Mouse (Mus musculus) heart, postnatal 14 days (tissue): ENCODE results near the gene Tshz2. TPM values are rescaled to one million over a fixed set of nuclear protein-coding genes. Genes with fewer than 3 reads are reported as not detected.

Experiments
- DNase-seq, 2 experiments: peaks; one replicate each; pipeline ENCODE4 v3.0.0; 2021 to 2022
- intact Hi-C: fragments of 180-260 bp; cut with DNase I; formaldehyde crosslinking; loops from one replicate; pipeline ENCODE4 v1.15.1; 2025
- total RNA-seq, 2 experiments: library from RNA; stranded (reverse); gene quantifications; 2 replicates each; pipeline ENCODE4 v1.2.3; 2021

Tshz2 gene
- total RNA-seq, 2 experiments from 2014 or later: 15.5 to 17.8 TPM

DNA sequence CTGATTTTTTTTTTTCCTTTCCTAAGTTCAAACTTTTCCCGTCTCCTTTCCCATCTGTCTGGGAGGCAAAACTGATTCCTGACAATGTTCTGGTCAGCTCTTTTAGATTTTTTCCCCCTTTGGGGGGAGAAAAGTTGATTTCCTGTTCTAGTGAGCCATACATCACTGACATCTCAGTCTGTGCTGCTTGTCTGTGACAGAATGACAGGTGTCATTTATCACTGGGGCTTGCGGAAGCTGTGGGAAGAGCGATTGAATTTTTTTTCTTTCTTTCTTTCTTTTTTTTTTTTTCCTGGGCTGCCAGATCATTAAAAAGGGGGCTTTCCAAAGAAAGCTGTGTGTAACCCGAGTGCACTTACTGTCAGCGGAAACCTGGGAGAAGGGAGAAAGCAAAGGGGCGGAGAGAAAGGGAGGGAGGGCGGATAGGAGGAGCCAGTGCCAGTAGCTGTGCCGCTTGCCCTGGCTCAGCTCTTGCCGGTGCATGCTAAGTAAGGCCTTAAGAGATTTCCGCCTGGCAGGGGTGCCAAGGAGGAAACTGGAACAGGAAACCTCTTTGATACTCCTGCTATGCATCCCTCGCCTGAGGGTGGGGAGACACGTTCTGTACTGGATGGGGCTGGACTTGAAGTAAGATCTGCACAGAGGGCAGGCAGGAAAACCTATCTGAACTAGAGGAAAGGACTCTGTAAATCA is 157.8 kb downstream of the Tshz2 start:
- intact Hi-C loops: no loop called here
- peak; percentile 65 to 70 for DNase-seq

GRCm38 (mm10) chr2:169792706-169793105 is 159.9 kb downstream of the Tshz2 start:
- DNase-seq: no peak
- intact Hi-C loops: no loop called here

- intact Hi-C loops: no loop called here
- no peak for DNase-seq
Measured at GRCm38 (mm10) chr2:169802241-169802640, 169.4 kb downstream of the Tshz2 start.

DNA sequence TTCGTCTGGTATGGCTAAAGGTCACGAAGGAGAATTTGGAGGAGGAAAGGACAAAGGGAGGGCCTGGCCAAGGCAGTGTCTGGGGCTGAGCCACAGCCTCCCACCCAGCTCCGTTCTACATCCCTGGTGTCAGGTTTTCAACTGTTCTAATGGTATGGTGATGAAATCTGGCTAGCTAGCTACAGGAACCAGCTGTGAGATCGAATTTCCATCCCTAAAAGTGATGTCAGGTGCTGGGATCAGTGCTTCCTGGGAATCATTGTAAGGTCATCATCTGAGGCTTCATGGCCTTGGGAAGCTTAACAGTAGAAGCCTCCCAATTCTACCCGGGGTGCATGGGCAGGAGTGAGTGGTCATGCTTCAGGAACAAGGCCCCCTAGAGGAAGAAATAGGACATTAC is 171.6 kb downstream of the Tshz2 start:
- intact Hi-C loops: no loop called here
- DNase-seq: no peak

- intact Hi-C loops: no loop called here
- no peak for DNase-seq
Measured at GRCm38 (mm10) chr2:169805545-169805944, 172.7 kb downstream of the Tshz2 start.

GRCm38 (mm10) chr2:169811589-169811988 is 178.8 kb downstream of the Tshz2 start:
- DNase-seq: no peak
- intact Hi-C loops: no loop called here

DNA sequence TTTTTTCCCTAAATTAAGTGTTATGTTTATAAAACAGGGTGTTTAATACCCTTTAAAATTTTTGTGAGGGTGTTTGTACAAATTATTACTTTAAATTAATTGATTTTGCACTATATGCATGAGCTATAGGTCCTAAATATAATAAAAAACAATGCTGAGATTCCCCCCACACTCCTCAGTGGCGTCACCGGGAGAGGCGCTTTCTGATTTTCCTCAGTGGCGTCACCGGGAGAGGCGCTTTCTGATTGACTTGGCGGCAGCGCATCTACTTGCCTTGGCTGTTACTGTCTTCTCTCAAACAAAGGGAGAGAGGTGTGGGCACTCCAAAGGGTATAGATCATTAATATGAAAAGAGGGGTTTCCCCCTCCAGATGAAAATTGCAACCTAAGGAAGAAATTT is 179.2 kb downstream of the Tshz2 start:
- DNase-seq: no peak
- intact Hi-C loops: no loop called here

- DNase-seq: no peak
- intact Hi-C loops: no loop called here
Measured at GRCm38 (mm10) chr2:169812940-169813339, 180.1 kb downstream of the Tshz2 start.

- intact Hi-C loops: no loop called here
- DNase-seq: no peak
Measured at GRCm38 (mm10) chr2:169814351-169814750, 181.5 kb downstream of the Tshz2 start.

DNA sequence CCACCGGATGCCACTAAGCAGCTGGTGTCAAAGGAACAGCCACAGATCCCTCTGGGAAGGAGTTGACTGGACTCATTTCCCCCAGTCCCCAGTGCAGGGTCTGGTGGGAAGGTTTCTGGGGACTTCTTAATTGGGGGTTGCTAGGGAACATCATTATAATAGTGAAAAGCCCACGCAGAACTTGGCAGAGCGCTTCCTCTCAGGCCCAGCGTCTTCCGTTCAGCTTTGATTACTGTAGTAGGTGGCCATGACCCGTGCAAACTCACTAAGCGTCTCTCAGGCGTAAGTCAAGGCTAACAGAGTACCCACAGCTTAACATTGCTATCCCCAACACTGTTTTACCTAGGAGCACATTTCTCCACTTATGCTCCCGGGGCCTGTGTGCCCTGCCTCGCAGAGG is 181.9 kb downstream of the Tshz2 start:
- DNase-seq: no peak
- intact Hi-C loops: no loop called here

GRCm38 (mm10) chr2:169821021-169821441 is 188.2 kb downstream of the Tshz2 start:
- intact Hi-C loops: no loop called here
- peak; percentile 19 to 35 for DNase-seq

- intact Hi-C loops: no loop called here
Measured at GRCm38 (mm10) chr2:169825908-169826307, 193.1 kb downstream of the Tshz2 start.

DNA sequence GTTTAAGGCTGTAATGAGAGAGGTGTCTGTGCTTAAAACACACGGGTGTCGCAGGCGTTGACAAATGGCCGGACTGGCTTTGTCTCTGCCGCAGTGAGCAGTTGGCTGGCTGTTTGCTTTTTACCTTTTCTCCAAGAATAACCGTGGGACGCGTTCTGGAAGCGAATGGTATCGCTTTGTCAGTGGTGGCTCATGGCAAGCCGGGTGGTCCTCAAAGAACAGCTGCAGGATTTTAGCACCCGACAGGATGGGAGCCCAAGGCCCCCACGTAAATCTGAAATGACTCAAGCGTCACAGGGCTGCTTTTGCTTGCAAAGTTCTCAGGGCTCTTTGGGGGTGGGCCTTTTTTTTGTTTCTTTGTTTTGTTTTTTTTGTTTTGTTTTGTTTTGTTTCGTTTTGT is 193.5 kb downstream of the Tshz2 start:
- no peak for DNase-seq
- intact Hi-C loops: no loop called here

More at GRCm38 (mm10) chr2:169825908-169826307, 193.1 kb downstream of the Tshz2 start:
- DNase-seq: no peak

- intact Hi-C loops: no loop called here
Measured at GRCm38 (mm10) chr2:169826833-169827232, 194.0 kb downstream of the Tshz2 start.

DNA sequence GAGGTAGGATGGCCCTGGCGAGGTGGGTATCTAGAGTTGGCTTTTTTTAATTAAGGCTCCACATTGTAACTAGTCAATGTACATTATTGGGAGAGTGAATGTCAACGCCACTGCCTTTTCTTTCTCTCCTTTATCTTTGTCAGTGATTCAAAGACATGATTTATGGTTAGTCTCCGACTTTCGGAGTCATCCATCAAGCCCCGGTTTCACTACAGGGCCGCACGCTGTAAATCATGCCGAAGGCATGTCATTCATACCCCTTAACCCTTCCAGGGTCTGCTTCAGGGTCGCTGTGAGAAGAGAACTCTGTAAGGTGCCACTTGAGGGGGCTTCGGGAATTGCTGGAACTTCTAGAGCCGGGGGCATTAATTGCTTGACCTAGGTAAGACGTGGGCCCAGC is 199.4 kb downstream of the Tshz2 start:
- no peak for DNase-seq
- intact Hi-C loops: no loop called here

More at GRCm38 (mm10) chr2:169826833-169827232, 194.0 kb downstream of the Tshz2 start:
- DNase-seq: no peak

- DNase-seq: no peak
- intact Hi-C loops: no loop called here
Measured at GRCm38 (mm10) chr2:169833638-169834037, 200.8 kb downstream of the Tshz2 start.

GRCm38 (mm10) chr2:169834602-169835001 is 201.8 kb downstream of the Tshz2 start:
- no peak for DNase-seq
- intact Hi-C loops: no loop called here

- DNase-seq: no peak
- intact Hi-C loops: no loop called here
Measured at GRCm38 (mm10) chr2:169837031-169837605, 204.3 kb downstream of the Tshz2 start.

GRCm38 (mm10) chr2:169838521-169838920 is 205.7 kb downstream of the Tshz2 start:
- intact Hi-C loops: no loop called here
- no peak for DNase-seq

GRCm38 (mm10) chr2:169841442-169841841 is 208.6 kb downstream of the Tshz2 start:
- DNase-seq: no peak

GRCm38 (mm10) chr2:169842494-169842893 is 209.7 kb downstream of the Tshz2 start:
- intact Hi-C loops: no loop called here
- DNase-seq: no peak

More at GRCm38 (mm10) chr2:169841442-169841841, 208.6 kb downstream of the Tshz2 start:
- intact Hi-C loops: no loop called here

DNA sequence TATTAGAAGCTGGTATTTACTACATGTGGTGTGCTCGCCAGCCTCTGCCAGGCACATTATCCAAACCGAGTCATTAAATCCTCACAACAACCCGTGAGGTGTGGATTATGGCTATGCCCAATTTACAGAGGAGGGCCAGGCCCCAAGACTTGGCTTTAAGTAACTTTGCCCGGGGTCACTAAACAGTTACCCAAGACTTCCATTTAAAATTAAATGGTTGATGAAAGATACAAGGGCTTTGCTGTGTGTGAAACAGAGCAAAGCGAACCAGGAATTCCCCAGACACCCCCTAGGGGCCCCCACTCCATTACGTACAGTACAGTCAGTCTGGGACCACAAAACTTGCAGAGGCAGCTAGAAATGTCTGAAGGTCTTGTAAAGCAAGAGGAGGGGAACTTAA is 210.7 kb downstream of the Tshz2 start:
- intact Hi-C loops: no loop called here
- no peak for DNase-seq
